Mouse (Mus musculus) megakaryocyte-erythroid progenitor cell, adult 5 weeks (primary cell): ENCODE results near the gene Scg3. TPM values are rescaled to one million over a fixed set of nuclear protein-coding genes. Genes with fewer than 3 reads are reported as not detected.

Experiments
- polyA plus RNA-seq: library from polyadenylated mRNA; stranded (reverse); fragments of >175 nt; gene quantifications from 2 replicates; pipeline ENCODE4 v1.2.3, GENCODE M21; 2012

Gene Scg3
- polyA plus RNA-seq = not detected in 2 replicates

DNA sequence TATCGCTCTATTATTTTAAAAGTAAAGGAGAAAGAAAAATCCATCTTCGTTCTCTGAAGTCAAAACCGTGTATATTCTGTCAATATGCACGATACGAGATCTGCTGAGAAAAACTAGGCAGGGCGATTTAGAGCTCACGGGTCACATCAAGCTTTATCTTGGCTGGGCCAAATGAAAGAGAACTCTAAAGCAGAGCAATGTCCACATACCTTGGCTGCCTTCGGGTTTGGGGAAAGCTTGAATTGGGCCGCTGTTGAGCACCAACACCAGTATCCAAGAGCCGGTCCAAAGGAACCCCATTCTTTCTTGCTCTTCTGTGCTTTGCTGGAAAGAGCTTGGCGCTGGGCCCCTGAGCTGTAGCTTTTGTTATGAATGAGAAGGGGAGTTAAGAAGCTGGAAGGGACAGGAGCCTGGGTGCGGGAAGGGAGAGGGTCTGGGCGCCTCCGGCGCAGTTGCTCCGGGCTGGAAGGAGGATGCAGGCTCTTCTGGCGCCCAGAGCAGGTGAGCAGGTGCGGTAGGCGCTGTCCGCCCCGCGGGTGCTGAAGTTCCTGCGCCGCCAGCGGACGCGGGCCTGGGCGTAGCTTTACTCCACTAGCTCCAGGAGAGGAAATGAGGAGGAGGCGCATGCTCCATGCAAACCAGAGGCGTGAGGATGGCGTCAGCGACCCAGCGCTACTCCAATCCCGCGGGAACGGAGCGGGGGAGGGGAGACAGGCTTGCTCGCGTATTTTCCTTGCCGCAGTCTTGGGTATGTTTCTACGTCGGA lies at the start of gene Scg3:
Scg3 (minus strand) TSS at position 631 of the 766 bp plus-strand sequence.

DNA sequence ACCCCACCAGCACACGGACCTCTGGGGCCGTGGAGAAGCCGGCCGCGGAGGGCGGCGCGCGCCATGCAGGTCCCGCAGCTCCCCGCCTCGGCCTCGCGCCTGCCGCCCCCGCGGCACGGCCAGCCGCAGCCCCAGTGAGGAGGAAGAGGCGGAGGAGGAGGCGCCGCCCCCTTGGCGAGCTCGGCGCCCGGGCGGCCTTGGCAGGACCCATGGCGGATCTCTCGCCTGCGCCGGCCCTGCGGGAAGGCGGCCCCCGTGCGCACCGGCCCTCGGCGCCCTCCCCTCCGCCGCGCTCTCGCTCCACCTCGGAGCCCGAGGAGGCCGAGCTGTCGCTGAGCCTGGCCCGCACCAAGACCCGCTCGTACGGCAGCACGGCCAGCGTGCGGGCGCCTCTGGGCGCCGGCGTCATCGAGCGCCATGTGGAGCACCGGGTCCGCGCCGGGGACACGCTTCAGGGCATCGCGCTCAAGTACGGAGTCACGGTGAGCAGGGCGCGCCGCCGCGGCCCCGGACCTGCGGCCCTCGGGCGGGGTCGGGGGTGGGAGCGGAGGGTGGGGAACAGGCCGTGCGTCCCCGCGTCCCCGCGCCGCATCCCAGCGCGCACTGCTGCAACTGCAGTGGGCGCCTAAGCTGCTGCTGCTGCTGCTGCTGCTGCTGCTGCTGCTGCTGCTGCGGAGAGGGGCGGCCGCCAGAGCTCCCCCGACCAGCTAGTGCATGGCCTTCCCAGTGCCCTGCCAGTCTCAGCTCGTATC lies 58.1 kb downstream of the Scg3 start, which contains the start of gene Lysmd2:
Lysmd2 (plus strand) TSS at position 186 of the 752 bp plus-strand sequence.

DNA sequence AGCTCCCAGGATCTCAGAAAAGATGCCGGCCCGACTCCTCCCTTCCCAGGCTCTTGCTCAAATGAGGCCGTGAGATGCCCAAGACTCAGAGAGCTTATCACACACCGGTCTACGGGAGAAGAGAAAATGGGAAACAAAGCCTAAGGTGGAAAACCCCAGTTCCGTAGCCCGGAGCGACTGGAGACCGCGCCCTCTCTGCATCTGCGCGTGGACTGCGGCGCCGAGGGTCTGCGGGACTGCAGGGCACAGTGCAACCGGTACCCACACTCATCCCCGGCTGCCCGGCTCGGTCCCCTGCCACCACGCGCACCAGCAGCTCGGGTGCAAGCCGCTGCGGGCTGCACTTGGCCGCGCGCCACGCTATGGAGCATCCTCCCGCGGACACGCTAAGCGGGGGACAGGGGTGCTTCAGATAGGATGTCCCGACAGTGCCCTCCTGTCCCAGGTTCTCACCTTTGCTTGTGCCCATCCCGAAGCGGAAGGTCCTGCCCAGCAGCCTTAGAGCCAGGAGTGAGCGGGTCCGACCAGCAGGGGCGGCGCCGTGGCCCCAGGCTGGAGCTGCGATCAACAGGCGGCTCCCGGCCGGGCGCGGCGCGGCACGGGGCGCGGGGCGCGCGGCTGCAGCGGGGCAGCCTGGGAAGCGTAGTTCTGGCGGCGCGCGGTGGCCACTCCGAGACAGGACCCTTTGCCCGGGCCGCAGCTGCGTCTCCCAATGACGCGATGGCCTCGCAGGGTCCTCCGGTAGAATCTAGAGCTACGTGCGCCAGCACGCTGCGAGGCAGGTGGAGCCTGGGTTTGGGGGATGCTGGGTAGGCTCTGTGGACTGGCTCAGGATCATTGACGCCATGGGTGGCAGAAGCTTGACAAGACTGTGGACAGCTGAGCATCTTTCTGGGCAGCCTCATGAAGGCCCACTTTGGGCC lies 73.0 kb downstream of the Scg3 start, which contains the start of gene Tmod2:
Tmod2 (minus strand) TSS at position 755 of the 923 bp plus-strand sequence.

Other genes starting within 250 kb of the Scg3 start
- gene Leo1, start 242.5 kb downstream of the Scg3 start, polyA plus RNA-seq = 9.4 and 14.8 TPM in 2 replicates
- gene Tmod3, start 124.4 kb downstream of the Scg3 start, polyA plus RNA-seq = 11.9 and 13.6 TPM in 2 replicates
- 0.05 TPM in 1 of 2 replicates, not detected in the other for gene Tmod2, start 72.7 kb downstream of the Scg3 start, polyA plus RNA-seq
- 9.0 and 13.1 TPM in 2 replicates for gene Lysmd2, start 58.3 kb downstream of the Scg3 start, polyA plus RNA-seq
- not detected in 2 replicates for gene Bmp5, start 91.3 kb upstream of the Scg3 start, polyA plus RNA-seq